Mouse (Mus musculus) kidney, postnatal 25 days (tissue): ENCODE measurements around the gene Rab36.

Experiments used
- DNase-seq, 2 experiments: peaks; one replicate each; pipeline ENCODE4 v3.0.0; 2021; ENCODE audit warnings: mixed read lengths in 2 of 2

Gene Rab36

DNA sequence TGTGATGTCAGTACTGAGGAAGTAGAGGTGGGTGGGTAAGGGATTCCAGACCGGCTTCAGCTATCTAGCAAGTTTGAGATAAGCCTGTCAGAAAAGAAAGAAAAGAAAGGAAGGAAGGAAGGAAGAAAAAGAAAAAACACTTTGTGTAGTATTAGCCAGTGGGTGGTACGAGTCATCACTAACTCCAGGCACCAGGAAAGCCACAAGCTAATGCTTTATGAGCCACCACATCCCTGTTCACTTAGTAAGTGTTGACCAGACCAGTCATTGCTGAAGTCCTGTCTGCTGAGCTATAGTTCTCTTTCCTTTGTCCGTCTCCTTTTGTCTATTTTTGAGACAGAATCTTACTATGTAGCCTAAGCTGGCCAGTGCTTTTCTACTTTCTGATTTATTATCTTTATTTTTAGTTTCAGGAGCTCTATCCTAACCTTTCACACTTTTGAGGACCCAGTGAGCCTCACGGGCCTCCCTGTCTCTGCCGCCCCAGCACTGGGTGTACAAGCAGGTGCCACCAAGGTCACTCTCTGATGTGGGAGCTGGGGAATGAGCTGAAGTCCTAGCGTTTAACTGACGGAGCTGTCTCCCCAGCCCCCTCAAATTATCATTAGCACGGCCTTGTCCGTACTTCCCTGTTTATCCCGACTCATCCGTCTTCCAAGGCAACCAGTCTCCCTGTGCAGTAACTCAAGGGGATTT, 33.6 kb downstream of the Rab36 start:
- no peak for DNase-seq

DNA sequence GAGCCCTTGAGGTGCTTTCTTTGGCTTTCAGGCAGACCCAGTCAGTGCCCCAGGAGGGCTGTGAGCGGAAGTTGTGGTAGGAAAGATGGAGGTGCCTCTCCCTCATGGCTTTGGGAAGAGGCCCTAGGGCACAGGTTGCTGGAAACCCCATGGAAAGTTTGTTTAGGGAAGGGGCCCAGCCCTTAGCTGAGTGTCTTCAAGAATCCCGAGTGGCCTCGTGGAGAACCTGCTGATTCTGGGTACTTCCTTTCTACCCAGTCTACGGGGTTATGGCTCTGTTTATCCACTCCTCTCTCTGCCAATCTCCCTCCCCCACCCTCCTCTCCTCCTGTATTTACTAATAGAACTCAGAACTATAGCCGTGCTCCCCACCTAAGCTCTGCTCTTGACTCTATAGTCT, 38.8 kb downstream of the Rab36 start:
- DNase-seq = no peak

DNA sequence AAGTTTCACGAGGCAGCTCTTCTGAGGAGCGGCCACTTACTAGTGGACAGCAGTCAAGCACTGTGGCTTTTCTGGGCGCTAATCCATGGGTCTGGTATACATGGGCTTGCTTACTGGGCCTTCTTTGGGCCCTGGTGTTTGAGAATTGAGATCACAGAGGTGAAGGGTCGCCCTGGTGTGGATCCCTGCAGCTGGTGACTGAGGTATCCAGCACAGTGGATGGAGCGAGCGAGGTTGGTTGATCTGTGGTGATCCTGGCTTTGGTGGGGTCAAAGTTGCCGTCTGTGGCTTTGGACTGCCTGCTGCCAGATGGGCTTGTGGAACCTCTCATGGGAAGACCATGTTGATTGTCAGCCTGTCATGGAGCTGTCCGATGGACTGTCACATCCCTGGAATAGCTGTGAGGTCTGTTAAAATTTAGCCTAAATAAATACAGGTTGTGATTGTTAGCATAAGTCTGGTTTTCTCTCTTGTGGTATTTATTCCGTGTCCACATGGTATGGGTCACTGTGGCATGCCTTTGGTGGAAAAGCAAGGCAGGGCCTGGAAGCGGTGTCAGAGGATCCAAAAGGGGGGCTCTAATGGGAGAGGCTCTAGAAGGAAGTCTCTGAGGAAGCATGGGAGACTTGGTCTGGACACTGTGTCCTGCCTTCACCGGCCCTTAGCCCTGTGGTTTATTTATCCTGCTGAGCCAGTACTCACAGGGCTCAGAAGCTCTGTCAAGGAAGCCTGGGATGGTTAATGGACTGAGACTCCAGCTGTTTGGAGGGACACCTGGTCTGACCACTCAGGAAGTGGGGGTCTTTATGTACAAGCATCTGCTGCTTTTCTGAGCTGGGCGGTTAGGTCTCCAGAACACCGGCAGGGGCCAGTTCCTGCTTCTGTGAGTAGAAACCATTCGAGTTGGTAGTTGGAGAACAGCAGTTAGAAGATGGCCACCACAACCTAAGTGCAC, 41.6 kb downstream of the Rab36 start:
- DNase-seq = no peak

DNA sequence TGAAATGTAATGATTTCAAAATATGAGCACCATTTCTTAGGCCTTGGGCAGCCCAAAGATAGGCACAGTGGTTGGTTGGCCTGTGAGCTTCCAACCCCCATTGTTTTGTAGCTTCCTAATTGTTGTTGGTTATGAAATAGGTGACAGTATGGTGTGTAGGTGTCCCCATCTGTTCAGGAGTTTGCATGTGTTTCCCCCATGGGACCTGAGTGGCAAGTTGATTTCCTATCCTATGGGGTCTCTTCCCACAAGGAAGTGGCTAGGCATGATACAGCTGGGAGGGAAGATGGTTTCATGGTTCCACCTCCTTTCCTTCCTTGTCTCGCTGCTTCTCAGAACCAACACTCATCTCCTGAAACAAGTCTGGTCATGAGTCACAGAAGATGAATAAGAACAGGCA, 48.5 kb downstream of the Rab36 start:
- no peak for DNase-seq

DNA sequence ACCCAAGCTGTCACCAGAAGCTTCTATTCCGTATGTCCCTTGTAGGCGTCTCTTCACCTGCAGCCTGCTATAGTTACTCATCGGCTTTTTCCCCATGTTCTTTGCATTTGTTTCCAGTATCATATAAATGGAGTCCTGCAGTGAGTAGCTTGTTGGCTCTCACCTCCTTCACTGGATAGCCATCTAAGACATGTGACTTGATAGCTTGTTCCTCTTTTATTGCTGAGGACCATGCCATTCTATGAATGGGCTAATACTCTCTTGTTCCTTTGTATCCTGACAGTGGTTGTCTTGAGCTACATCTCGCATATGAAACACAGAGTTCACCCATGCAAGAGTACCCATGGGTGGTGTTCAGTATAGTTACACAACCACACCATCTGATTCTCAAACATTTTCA, 51.6 kb downstream of the Rab36 start:
- DNase-seq = no peak

DNA sequence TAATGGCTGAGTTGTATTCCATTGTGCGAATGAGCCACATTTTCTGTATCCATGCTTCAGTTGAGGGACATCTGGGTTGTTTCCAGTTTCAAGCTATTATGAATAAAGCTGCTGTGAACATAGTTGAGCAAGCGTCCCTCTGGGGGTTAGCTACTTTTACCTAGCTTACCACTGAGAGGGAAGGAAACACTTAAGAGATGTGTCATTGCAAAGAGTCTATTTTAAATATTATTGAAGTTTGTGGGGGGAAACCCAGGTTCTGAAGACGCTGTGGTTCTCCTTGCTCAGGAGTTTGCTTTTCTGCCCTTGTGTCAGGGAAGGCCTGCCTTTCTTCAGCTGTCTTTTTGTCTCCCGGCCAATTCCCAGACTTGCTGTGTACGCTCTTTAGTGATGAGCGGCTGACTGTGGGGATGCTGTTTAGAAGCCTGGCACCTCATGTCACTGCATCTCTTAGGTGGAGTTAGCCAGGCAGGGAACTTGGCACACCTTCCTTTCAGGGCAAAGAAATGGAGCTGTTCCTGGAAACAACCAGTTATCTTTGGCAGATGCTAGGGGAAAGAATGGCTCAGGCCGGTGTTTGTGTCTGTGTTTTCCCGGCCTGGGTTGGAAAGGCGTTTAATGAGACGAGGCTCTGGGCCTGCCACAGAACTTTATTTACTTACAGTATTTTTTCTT, 54.8 kb downstream of the Rab36 start:
- no peak for DNase-seq

DNA sequence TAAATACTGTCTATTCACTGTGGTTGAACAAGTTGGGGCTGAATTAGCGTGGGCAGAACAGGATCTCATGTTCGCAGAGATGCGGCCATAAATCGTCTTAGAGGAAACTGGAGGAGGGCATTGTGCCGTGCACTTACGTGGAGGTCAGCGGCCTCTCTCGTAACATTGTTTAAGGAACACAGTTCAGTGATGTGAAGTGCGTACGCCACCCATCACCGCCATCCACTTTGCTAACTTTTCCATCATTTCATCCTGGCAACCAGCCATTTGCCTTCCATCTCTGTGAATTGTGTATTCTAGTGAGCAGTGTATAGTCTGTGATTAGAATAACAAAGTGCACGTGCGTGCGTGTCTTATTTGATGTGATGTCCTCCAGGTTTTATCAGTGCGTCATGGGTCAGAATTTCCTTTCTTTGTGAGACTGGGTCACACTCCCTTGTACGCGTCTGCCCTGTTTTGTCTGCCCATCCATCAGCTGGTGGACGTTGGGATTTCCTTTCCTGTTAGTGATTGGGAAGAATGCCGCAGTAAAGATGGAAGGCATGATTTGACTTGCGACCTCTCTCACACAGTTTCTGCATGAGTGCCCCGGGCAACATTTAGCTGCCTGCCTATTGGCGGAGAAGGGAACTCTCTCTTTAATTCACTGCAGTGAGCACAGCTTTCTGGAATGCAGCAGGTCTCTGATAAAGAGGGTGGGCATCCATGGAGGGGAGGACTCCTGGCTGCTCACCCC, 56.6 kb downstream of the Rab36 start:
- DNase-seq = no peak

DNA sequence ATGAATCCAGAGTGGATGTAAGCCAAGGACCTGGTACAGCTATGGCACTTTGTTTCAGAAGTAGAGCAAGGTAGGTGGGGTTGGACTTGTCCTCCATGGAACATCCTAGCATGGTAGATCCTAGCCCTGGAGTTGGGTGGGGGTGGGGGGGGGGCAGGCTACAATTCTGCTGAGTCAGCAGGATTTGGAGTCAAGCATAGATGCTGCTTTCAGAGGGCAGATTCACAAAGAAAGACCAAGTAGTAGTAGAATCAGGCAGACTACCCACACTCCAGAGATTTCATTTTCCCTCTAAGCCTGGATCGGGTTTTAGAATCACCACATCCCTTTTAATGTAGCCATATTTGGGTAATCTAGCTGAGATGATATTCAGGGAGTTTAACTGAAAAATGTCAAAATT, 57.5 kb downstream of the Rab36 start:
- DNase-seq = no peak

DNA sequence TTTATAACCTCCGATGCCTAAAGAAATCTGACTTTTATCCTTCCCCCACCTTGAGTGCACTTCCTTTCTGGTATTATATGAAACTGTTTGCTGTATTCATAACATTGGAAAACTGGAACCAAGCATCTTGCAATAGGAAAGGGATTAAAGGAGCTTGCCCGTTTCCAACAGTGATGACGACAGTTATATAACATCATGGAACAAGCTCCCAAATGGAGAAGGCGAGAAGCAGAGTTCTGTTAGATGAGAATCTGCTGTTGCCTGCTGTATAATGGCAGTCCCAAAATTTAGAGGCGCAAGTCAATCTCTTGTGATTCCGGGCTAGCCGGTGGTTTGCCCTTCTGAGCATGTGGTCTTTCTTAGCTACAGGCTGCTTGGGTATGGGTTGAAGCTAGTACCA, 58.4 kb downstream of the Rab36 start:
- no peak for DNase-seq

DNA sequence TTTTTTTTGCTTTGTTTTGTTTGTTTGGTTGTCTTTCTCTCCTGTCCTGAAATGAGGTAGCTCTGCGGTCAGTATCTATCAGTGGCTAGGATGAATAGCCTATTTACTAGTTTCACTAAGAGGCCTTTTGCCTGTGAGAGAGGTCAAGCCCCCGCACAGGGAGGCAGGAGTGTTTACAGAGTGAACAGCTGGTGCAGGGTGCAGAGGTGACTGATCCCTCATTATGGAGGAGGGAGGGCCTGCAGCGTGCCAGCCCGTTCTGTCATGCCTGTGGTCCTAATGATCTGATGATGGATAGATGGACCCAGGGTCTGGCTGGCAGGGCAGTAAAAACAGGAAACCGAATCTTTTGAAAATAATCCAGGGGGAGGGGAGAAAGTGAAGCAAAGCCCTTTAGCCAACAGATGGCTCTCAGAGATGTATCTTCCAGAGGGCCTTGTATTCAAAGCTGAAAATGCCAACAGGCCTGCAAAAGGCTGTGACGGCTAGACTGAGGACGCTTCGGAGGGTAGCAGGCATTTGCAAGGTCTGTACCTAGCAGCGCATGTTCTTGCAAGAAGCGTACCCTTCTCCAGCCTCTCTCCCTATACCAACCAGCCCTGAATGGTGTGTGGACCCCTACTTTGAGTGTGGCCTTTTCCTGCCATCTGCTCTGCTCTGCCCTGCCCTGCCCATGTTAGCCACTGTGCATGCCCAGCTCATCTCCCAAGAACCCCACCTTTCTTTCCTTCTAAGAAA, 61.8 kb downstream of the Rab36 start:
- DNase-seq = peak in 1 of 2 experiments; percentile 44

DNA sequence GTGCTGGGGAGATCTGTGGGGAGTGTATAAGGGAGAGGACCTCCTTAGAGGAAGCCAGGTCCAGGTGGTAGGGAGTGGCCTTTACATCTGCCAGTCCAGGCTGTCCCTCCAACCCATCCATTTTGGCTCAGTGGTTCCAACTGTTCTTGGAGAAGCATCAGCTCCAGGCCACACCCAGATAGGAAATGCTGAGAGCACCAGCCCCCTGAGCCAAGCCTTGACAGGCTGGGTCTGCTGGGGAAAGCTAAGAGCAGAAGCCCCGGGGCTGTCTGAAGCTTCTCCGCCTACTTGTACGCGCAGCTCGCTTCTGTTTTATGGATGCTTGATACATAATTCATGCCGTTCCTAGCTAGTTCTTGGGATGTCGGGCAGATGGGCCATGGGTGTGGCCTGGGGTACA, 63.4 kb downstream of the Rab36 start:
- DNase-seq = peak in 1 of 2 experiments; percentile 29

DNA sequence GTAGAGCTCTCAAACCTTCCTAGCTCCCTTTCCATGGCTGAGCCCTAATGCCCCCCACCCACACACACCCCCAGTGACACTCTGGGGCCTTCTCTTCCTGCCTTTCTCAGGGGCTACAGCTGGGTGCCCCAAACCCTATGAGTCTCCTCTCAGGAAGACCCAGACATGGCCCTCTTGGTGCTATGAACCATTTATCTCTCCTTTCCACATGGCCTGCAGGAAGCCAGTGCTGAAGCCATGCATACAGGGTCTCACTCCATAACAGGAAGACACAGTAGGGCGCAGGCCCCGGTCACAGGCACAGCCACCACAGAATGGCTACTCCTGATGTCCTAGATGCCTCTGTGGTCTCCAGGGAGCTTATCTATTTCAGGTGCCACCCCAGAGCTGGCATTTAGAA, 66.6 kb downstream of the Rab36 start:
- no peak for DNase-seq
